13 mouse cellular contexts compared by ENCODE assay signal in the genomic region with DNA sequence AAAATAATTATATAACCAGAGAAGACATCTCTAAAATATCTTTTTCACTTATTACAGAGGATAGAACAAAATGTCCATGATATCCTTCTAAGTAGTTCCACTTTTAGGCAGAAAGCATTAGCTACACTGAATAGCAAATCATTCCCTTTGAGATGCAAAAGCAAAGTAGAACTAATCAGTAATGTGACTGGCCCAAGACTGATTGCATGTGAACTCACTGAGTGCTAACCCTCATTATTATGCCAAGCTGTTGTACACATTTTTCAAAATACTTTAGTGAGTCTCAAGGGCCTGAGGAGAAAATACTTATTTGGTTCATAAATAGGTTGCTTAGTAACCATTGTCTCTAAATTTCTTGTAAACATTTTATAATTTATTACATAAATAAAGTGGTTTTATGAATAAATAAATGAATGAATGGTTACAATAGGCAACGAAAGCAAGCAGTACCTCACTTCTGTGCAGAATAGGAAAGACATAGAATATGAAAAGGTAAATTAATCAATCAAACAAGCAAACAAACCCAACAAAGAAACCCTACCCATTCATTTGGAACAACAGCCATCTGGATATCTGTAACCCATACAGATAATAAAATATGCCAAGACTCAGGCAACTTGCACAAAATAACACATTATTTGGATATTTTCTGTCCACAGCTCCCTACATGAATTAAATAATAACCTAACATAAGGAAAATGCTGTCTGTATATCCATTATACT.
"Had no signal": no experiment of that assay in that cellular context is flagged by ENCODE, and none has a peak within 500 bp of the region (broad histone marks: within the 10 kb centered on the region; RNA-seq: fewer than 3 reads in every experiment).

No protein-coding gene starts in this region.

- H3K27me3 ChIP-seq: kidney, embryonic 15.5 days; limb, embryonic 15.5 days; liver, embryonic 12.5 days had no signal

- DNase-seq: kidney, adult 18-20 months; kidney, postnatal 14 days; layer of hippocampus, postnatal 36 days; lung, embryonic 14.5 days; lung, postnatal 10 days; lung, postnatal 4 days; retina, postnatal 1 day; right cerebral cortex, postnatal 14 days; thymus, postnatal 4 days had no signal

- H3K4me2 ChIP-seq: kidney, embryonic 15.5 days; limb, embryonic 15.5 days; liver, embryonic 12.5 days; lung, embryonic 14.5 days; midbrain, embryonic 11.5 days had no signal

- H3K36me3 ChIP-seq: kidney, embryonic 15.5 days; limb, embryonic 15.5 days; liver, embryonic 12.5 days had no signal

- H3K4me1 ChIP-seq: kidney, embryonic 15.5 days; limb, embryonic 15.5 days; liver, embryonic 12.5 days had no signal

- H3K9me3 ChIP-seq: kidney, embryonic 15.5 days; limb, embryonic 15.5 days; liver, embryonic 12.5 days had no signal

- H3K4me3 ChIP-seq: kidney, embryonic 15.5 days; limb, embryonic 15.5 days; liver, embryonic 12.5 days had no signal

- H3K9ac ChIP-seq: kidney, embryonic 15.5 days; limb, embryonic 15.5 days; liver, embryonic 12.5 days; lung, embryonic 14.5 days had no signal

- ATAC-seq: liver, embryonic 12.5 days had no signal

- H3K27ac ChIP-seq: kidney, embryonic 15.5 days; limb, embryonic 15.5 days; liver, embryonic 12.5 days had no signal
